Mouse (Mus musculus): Measurements from ENCODE around the gene Rnf208. TPM values are rescaled to one million over a fixed set of nuclear protein-coding genes. Genes with fewer than 3 reads are reported as not detected.

Gene Rnf208
- polyA plus RNA-seq, 1 experiment from 2014 or later: 11.3 TPM

- no peak overlapping the region; the same call in 1 of the 2 replicates for H3K9ac ChIP-seq (ENCODE audit: low read length)
- peak; percentile 23 for ATAC-seq (ENCODE audit: insufficient read depth, low FRiP score)
- no peaks in the 10 kb centered on the region for H3K9me3 ChIP-seq (replicated peaks; ENCODE audit: control insufficient read depth, low read length)
- H3K4me3 ChIP-seq (replicated peaks; ENCODE audit: low read length): no peak overlapping the region
- H3K4me2 ChIP-seq (ENCODE audit: low read depth, low read length): no peak overlapping the region
- H3K27ac ChIP-seq (ENCODE audit: low read length): peak overlapping the region; percentile 82
- H3K36me3 ChIP-seq (ENCODE audit: control insufficient read depth, insufficient read depth, low read length): no peaks in the 10 kb centered on the region
- peaks cover 14% of the 10 kb centered on the region for H3K27me3 ChIP-seq (ENCODE audit: control insufficient read depth, insufficient read depth, low read length)
- H3K4me1 ChIP-seq (ENCODE audit: control insufficient read depth, insufficient read depth, low read length): peaks cover 27% of the 10 kb centered on the region
Measured at GRCm38 (mm10) chr2:25238106-25238505, 3.9 kb upstream of the Rnf208 start.

- Histone ChIP-seq H3K36me3 (ENCODE audit: control insufficient read depth, insufficient read depth, low read length) (no peaks in the 10 kb centered on the region), H3K27me3 (ENCODE audit: control insufficient read depth, insufficient read depth, low read length) (peaks cover 15% of the 10 kb centered on the region), H3K9me3 (replicated peaks; ENCODE audit: control insufficient read depth, low read length) (no peaks in the 10 kb centered on the region), H3K4me1 (ENCODE audit: control insufficient read depth, insufficient read depth, low read length) (peaks cover 27% of the 10 kb centered on the region), H3K27ac (ENCODE audit: low read length) (peak overlapping the region; percentile 82; the same call in 1 of the 2 replicates), H3K4me3 (replicated peaks; ENCODE audit: low read length) (peak overlapping the region; percentile 12), H3K4me2 (ENCODE audit: low read depth, low read length) (no peak overlapping the region), H3K9ac (ENCODE audit: low read length) (peak overlapping the region; percentile 12; the same call in 1 of the 2 replicates)
- ATAC-seq (ENCODE audit: insufficient read depth, low FRiP score): no peak
- WGBS: 78% methylated on average over 3 of the region's 3 CpGs
Measured at GRCm38 (mm10) chr2:25239766-25240165, 2.3 kb upstream of the Rnf208 start.

GRCm38 (mm10) chr2:25240310-25240709 lies 1.7 kb upstream of the Rnf208 start:
- H3K27ac ChIP-seq (ENCODE audit: low read length): peak overlapping the region; percentile 50
- H3K27me3 ChIP-seq (ENCODE audit: control insufficient read depth, insufficient read depth, low read length): peaks cover 15% of the 10 kb centered on the region
- H3K36me3 ChIP-seq (ENCODE audit: control insufficient read depth, insufficient read depth, low read length): 0 out of 2 replicates have a peak, but pooled peaks cover under 1% of the 10 kb centered on the region
- 46% methylated on average over 8 of the region's 8 CpGs for WGBS
- peak overlapping the region; percentile 57 for H3K4me3 ChIP-seq (replicated peaks; ENCODE audit: low read length)
- H3K9ac ChIP-seq (ENCODE audit: low read length): peak overlapping the region; percentile 70
- peaks cover 27% of the 10 kb centered on the region for H3K4me1 ChIP-seq (ENCODE audit: control insufficient read depth, insufficient read depth, low read length)
- ATAC-seq (ENCODE audit: insufficient read depth, low FRiP score): no peak
- H3K4me2 ChIP-seq (ENCODE audit: low read depth, low read length): peak overlapping the region; percentile 96
- no peaks in the 10 kb centered on the region for H3K9me3 ChIP-seq (replicated peaks; ENCODE audit: control insufficient read depth, low read length)

- 1% methylated on average over 29 of the region's 29 CpGs for WGBS
- peak; percentile 87 for ATAC-seq (ENCODE audit: insufficient read depth, low FRiP score)
Measured at GRCm38 (mm10) chr2:25240723-25241437, 1.2 kb upstream of the Rnf208 start.

GRCm38 (mm10) chr2:25241438-25241775 lies 648 bp upstream of the Rnf208 start:
- 0 out of 2 replicates have a peak, but pooled peaks cover 5% of the 10 kb centered on the region for H3K36me3 ChIP-seq (ENCODE audit: control insufficient read depth, insufficient read depth, low read length)
- H3K4me3 ChIP-seq (replicated peaks; ENCODE audit: low read length): peak overlapping the region; percentile 57
- ATAC-seq (ENCODE audit: insufficient read depth, low FRiP score): peak; percentile 41
- H3K9me3 ChIP-seq (replicated peaks; ENCODE audit: control insufficient read depth, low read length): no peaks in the 10 kb centered on the region
- H3K27me3 ChIP-seq (ENCODE audit: control insufficient read depth, insufficient read depth, low read length): peaks cover 15% of the 10 kb centered on the region
- H3K4me2 ChIP-seq (ENCODE audit: low read depth, low read length): peak overlapping the region; percentile 96
- H3K27ac ChIP-seq (ENCODE audit: low read length): peak overlapping the region; percentile 70
- H3K4me1 ChIP-seq (ENCODE audit: control insufficient read depth, insufficient read depth, low read length): peaks cover 33% of the 10 kb centered on the region
- 11% methylated on average over 6 of the region's 6 CpGs for WGBS
- peak overlapping the region; percentile 80 for H3K9ac ChIP-seq (ENCODE audit: low read length)

More at GRCm38 (mm10) chr2:25240723-25241437, 1.2 kb upstream of the Rnf208 start:
- peaks cover 29% of the 10 kb centered on the region for H3K4me1 ChIP-seq (ENCODE audit: control insufficient read depth, insufficient read depth, low read length)
- no peaks in the 10 kb centered on the region for H3K9me3 ChIP-seq (replicated peaks; ENCODE audit: control insufficient read depth, low read length)
- 0 out of 2 replicates have a peak, but pooled peaks cover 4% of the 10 kb centered on the region for H3K36me3 ChIP-seq (ENCODE audit: control insufficient read depth, insufficient read depth, low read length)
- peak overlapping the region; percentile 57 for H3K4me3 ChIP-seq (replicated peaks; ENCODE audit: low read length)
- H3K27me3 ChIP-seq (ENCODE audit: control insufficient read depth, insufficient read depth, low read length): peaks cover 15% of the 10 kb centered on the region
- peak overlapping the region; percentile 96 for H3K4me2 ChIP-seq (ENCODE audit: low read depth, low read length)
- peak overlapping the region; percentile 50 for H3K27ac ChIP-seq (ENCODE audit: low read length)
- peak overlapping the region; percentile 70 for H3K9ac ChIP-seq (ENCODE audit: low read length)

- Histone ChIP-seq H3K4me3 (replicated peaks; ENCODE audit: low read length) (no peak overlapping the region), H3K9ac (ENCODE audit: low read length) (no peak overlapping the region; the same call in 1 of the 2 replicates), H3K9me3 (replicated peaks; ENCODE audit: control insufficient read depth, low read length) (no peaks in the 10 kb centered on the region), H3K4me2 (ENCODE audit: low read depth, low read length) (no peak overlapping the region; the same call in 1 of the 2 replicates), H3K36me3 (ENCODE audit: control insufficient read depth, insufficient read depth, low read length) (peaks cover 5% of the 10 kb centered on the region; the same call in 1 of the 2 replicates), H3K4me1 (ENCODE audit: control insufficient read depth, insufficient read depth, low read length) (peaks cover 33% of the 10 kb centered on the region), H3K27me3 (ENCODE audit: control insufficient read depth, insufficient read depth, low read length) (peaks cover 15% of the 10 kb centered on the region), H3K27ac (ENCODE audit: low read length) (no peak overlapping the region)
- 71% methylated on average over 8 of the region's 8 CpGs for WGBS
- ATAC-seq (ENCODE audit: insufficient read depth, low FRiP score): no peak
Measured at GRCm38 (mm10) chr2:25243342-25243741, 1.3 kb downstream of the Rnf208 start.

GRCm38 (mm10) chr2:25244144-25244543 lies 2.1 kb downstream of the Rnf208 start:
- ATAC-seq (ENCODE audit: insufficient read depth, low FRiP score): no peak
- 84% methylated on average over 4 of the region's 4 CpGs for WGBS
- Histone ChIP-seq H3K36me3 (ENCODE audit: control insufficient read depth, insufficient read depth, low read length) (peaks cover 11% of the 10 kb centered on the region; the same call in 1 of the 2 replicates), H3K4me2 (ENCODE audit: low read depth, low read length) (no peak overlapping the region), H3K4me3 (replicated peaks; ENCODE audit: low read length) (no peak overlapping the region), H3K9me3 (replicated peaks; ENCODE audit: control insufficient read depth, low read length) (no peaks in the 10 kb centered on the region), H3K27ac (ENCODE audit: low read length) (no peak overlapping the region), H3K27me3 (ENCODE audit: control insufficient read depth, insufficient read depth, low read length) (peaks cover 15% of the 10 kb centered on the region), H3K4me1 (ENCODE audit: control insufficient read depth, insufficient read depth, low read length) (peaks cover 30% of the 10 kb centered on the region), H3K9ac (ENCODE audit: low read length) (no peak overlapping the region)

GRCm38 (mm10) chr2:25246183-25247072 lies 4.4 kb downstream of the Rnf208 start, which contains the start of gene AL732309.1:
Gene AL732309.1 (minus strand): TSS chr2:25246863.
- H3K27me3 ChIP-seq (ENCODE audit: control insufficient read depth, insufficient read depth, low read length): peaks cover 14% of the 10 kb centered on the region
- peaks cover 16% of the 10 kb centered on the region for H3K36me3 ChIP-seq (ENCODE audit: control insufficient read depth, insufficient read depth, low read length)
- H3K4me1 ChIP-seq (ENCODE audit: control insufficient read depth, insufficient read depth, low read length): peaks cover 16% of the 10 kb centered on the region
- H3K4me2 ChIP-seq (ENCODE audit: low read depth, low read length): peak within 1 kb of the TSS; percentile 23
- WGBS: 78% methylated on average over 10 of the region's 10 CpGs
- H3K4me3 ChIP-seq (replicated peaks; ENCODE audit: low read length): peak within 1 kb of the TSS; percentile 12; the same call in 1 of the 2 replicates
- H3K9me3 ChIP-seq (replicated peaks; ENCODE audit: control insufficient read depth, low read length): no peaks in the 10 kb centered on the region
- peak within 1 kb of the TSS; percentile 82 for H3K27ac ChIP-seq (ENCODE audit: low read length)
- ATAC-seq (ENCODE audit: insufficient read depth, low FRiP score): peak; percentile 68; the same call in 1 of the 2 replicates
- H3K9ac ChIP-seq (ENCODE audit: low read length): peak within 1 kb of the TSS; percentile 28; the same call in 1 of the 2 replicates

Measured in stomach, embryonic 16.5 days (tissue).